Mouse (Mus musculus) C2C12 (cell line): ENCODE measurements at regions not wholly inside any gene's neighbourhood (a gene's known extent, or its start where the extent isn't known, plus 50 kb on each side); places are given as distances from the start of the nearest gene placed in this dataset.

Source experiments
- CTCF ChIP-seq: IDR thresholded peaks from one replicate; pipeline ENCODE4 v1.5.1; 2011; ENCODE audit not compliant: control insufficient read depth, insufficient read depth, insufficient read length
- MAX ChIP-seq: IDR thresholded peaks from one replicate; pipeline ENCODE4 v1.6.1; 2011; ENCODE audit warnings: mild to moderate bottlenecking, control low read depth
- MYOD1 ChIP-seq: IDR thresholded peaks from one replicate; pipeline ENCODE4 v1.6.1; 2011; ENCODE audit warnings: low read depth; ENCODE audit not compliant: control insufficient read depth, insufficient read length
- USF1 ChIP-seq: IDR thresholded peaks from one replicate; pipeline ENCODE4 v1.6.1; 2011; ENCODE audit warnings: low read depth, mild to moderate bottlenecking, control low read depth, moderate library complexity

- TF ChIP-seq CTCF (no peak), MYOD1 (no peak), USF1 (no peak), MAX (no peak)
Measured at GRCm38 (mm10) chr19:54106571-54106970, 62.6 kb downstream of the Adra2a start.
